In the genomic region with DNA sequence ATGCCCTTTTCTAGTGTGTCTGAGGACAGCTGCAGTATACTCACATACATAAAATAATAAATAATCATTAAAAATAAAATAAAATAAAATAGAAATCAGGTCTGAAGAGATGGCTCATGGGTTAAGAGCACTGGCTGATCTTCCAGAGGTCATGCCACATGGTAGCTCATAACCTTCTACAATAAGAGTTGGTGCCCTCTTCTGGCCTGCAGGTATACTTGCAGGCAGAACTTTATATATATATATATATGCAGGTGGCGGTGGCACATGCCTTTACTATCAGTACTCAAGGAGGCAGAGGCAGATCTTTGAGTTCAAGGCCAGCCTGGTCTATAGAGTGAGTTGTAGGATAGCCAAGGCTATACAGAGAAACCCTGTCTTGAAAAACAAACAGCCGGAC, we compare ENCODE assay signal across 15 mouse cellular contexts. TPM values are rescaled to one million over a fixed set of nuclear protein-coding genes. Genes with fewer than 3 reads are reported as not detected.
A peak's percentile ranks its signal among the peaks of the same experiment; 100 is the strongest.
DNase-seq lines count a peak whose midpoint lies in the region; ATAC-seq and TF ChIP-seq lines count a peak whose summit lies in the region.
"Had no signal": no experiment of that assay in that cellular context is flagged by ENCODE, and none has a peak within 500 bp of the region (broad histone marks: within the 10 kb centered on the region; RNA-seq: fewer than 3 reads in every experiment).

No protein-coding gene starts in this region.

- no peaks in the 10 kb centered on the region for H3K9me3 ChIP-seq in midbrain, embryonic 13.5 days
- H3K9me3 ChIP-seq: embryonic facial prominence, embryonic 15.5 days; forebrain, embryonic 15.5 days; G1E; neural tube, embryonic 15.5 days had no signal

- no peaks in the 10 kb centered on the region for H3K36me3 ChIP-seq in kidney, adult 2 months (ENCODE audit: control insufficient read depth, insufficient read depth, low read length)
- H3K36me3 ChIP-seq in midbrain, embryonic 13.5 days: no peaks in the 10 kb centered on the region
- H3K36me3 ChIP-seq: embryonic facial prominence, embryonic 15.5 days; forebrain, embryonic 15.5 days; G1E; neural tube, embryonic 15.5 days had no signal

- no peak for ATAC-seq in midbrain, embryonic 13.5 days
- ATAC-seq: forebrain, embryonic 15.5 days; hindbrain, embryonic 16.5 days had no signal

- TF ChIP-seq POLR2A in kidney, adult 2 months (IDR thresholded peaks at IDR 0.05; ENCODE audit: low read depth, low read length): no peak

- 0 out of 2 replicates have a peak, but pooled peaks have one; percentile 14 for TF ChIP-seq CTCF in kidney, adult 2 months (conservative IDR thresholded peaks at IDR 0.05; ENCODE audit: insufficient read depth, insufficient read length, low read depth, low read length)

- no peak overlapping the region for H3K4me3 ChIP-seq in kidney, adult 2 months (ENCODE audit: insufficient read depth, low read depth, low read length)
- H3K4me3 ChIP-seq in midbrain, embryonic 13.5 days (replicated peaks): no peak overlapping the region
- H3K4me3 ChIP-seq: embryonic facial prominence, embryonic 15.5 days; forebrain, embryonic 15.5 days; neural tube, embryonic 15.5 days had no signal

- H3K27ac ChIP-seq in kidney, adult 2 months (ENCODE audit: insufficient read depth, low read depth, low read length): no peak overlapping the region
- H3K27ac ChIP-seq in midbrain, embryonic 13.5 days: no peak overlapping the region
- H3K27ac ChIP-seq: embryonic facial prominence, embryonic 15.5 days; forebrain, embryonic 15.5 days; neural tube, embryonic 15.5 days had no signal

- no peak for DNase-seq in kidney, adult 2 months
- DNase-seq in kidney, postnatal 25 days: no peak
- DNase-seq in thymus, postnatal 0 days (ENCODE audit: low spot score): peak; percentile 30
- no peak for DNase-seq in thymus, postnatal 25 days
- peak; percentile 41 for DNase-seq in ZHBTc4 (ENCODE audit: low read depth, low spot score)
- peak; percentile 41 for DNase-seq in thymus, postnatal 4 days
- no peak for DNase-seq in kidney, adult 9 months
- DNase-seq: gastrocnemius, postnatal 25 days; kidney, postnatal 14 days had no signal

- no peaks in the 10 kb centered on the region for H3K27me3 ChIP-seq in kidney, adult 2 months (replicated peaks; ENCODE audit: control insufficient read depth, insufficient read depth, low read length)
- no peaks in the 10 kb centered on the region for H3K27me3 ChIP-seq in midbrain, embryonic 13.5 days
- H3K27me3 ChIP-seq: embryonic facial prominence, embryonic 15.5 days; forebrain, embryonic 15.5 days; neural tube, embryonic 15.5 days had no signal

- no peak overlapping the region for H3K4me2 ChIP-seq in midbrain, embryonic 13.5 days (replicated peaks)
- H3K4me2 ChIP-seq: embryonic facial prominence, embryonic 15.5 days; forebrain, embryonic 15.5 days; neural tube, embryonic 15.5 days had no signal

- H3K9ac ChIP-seq in midbrain, embryonic 13.5 days (replicated peaks): no peak overlapping the region
- H3K9ac ChIP-seq: embryonic facial prominence, embryonic 15.5 days; forebrain, embryonic 15.5 days; neural tube, embryonic 15.5 days had no signal

- H3K4me1 ChIP-seq in kidney, adult 2 months (ENCODE audit: control insufficient read depth, insufficient read depth, low read length): peaks cover 4% of the 10 kb centered on the region; the same call in 1 of the 2 replicates
- H3K4me1 ChIP-seq in midbrain, embryonic 13.5 days (replicated peaks): peaks cover 9% of the 10 kb centered on the region
- H3K4me1 ChIP-seq: embryonic facial prominence, embryonic 15.5 days; forebrain, embryonic 15.5 days; neural tube, embryonic 15.5 days had no signal

- WGBS in kidney, adult 2 months: 79% methylated on average over 2 of the region's 2 CpGs
- WGBS in midbrain, embryonic 13.5 days: 92% methylated on average over 2 of the region's 2 CpGs

RNA-seq across cellular contexts. Expression of gene Scimp, which starts 13.8 kb away (rescaled TPM):
- 1.7 and 2.4 TPM in 2 replicates for polyA plus RNA-seq in kidney, adult 2 months (2012; rRNA removed)
- 2.1 and 3.1 TPM in 2 replicates for polyA plus RNA-seq in thymus, postnatal 0 days (2015; fragmentation: Nextera tagmentation; extraction: Ambion mirVana)
- polyA plus RNA-seq in midbrain, embryonic 13.5 days (2015; fragmentation: Nextera tagmentation; extraction: Ambion mirVana): 0.19 TPM in 1 of 2 replicates, not detected in the other
- polyA plus RNA-seq: embryonic facial prominence, embryonic 15.5 days; forebrain, embryonic 15.5 days; G1E had no signal

RNA-seq across cellular contexts. Expression of gene Rabep1, which starts 18.4 kb away (rescaled TPM):
- 3.7 and 4.7 TPM in 2 replicates for polyA plus RNA-seq in kidney, adult 2 months (2012; rRNA removed)
- 35.6 and 38.1 TPM in 2 replicates for polyA plus RNA-seq in thymus, postnatal 0 days (2015; fragmentation: Nextera tagmentation; extraction: Ambion mirVana)
- 74.0 and 77.2 TPM in 2 replicates for polyA plus RNA-seq in midbrain, embryonic 13.5 days (2015; fragmentation: Nextera tagmentation; extraction: Ambion mirVana)

Comparison
In these comparisons a context has a peak if more than half of its experiments do, and no peak if none do; other contexts are left out.
1. DNase-seq: peak in thymus, postnatal 0 days (single experiment), ZHBTc4 (single experiment) and thymus, postnatal 4 days (single experiment); none in kidney, adult 2 months (single experiment), kidney, postnatal 25 days (0 of 2), thymus, postnatal 25 days (single experiment) and kidney, adult 9 months (single experiment).